Mouse (Mus musculus) cerebellum, postnatal 25 days (tissue): ENCODE measurements around the gene Cwf19l2.
"Not testable (repeated sequence)": the region's sequence is repeated elsewhere in the genome, so short reads cannot be mapped to it uniquely, and the experiment has no call there.

Experiments
- DNase-seq, 2 experiments: peaks; one replicate each; pipeline ENCODE4 v3.0.0; 2021; ENCODE audit warnings: mixed read lengths in 2 of 2

Cwf19l2 gene

DNA sequence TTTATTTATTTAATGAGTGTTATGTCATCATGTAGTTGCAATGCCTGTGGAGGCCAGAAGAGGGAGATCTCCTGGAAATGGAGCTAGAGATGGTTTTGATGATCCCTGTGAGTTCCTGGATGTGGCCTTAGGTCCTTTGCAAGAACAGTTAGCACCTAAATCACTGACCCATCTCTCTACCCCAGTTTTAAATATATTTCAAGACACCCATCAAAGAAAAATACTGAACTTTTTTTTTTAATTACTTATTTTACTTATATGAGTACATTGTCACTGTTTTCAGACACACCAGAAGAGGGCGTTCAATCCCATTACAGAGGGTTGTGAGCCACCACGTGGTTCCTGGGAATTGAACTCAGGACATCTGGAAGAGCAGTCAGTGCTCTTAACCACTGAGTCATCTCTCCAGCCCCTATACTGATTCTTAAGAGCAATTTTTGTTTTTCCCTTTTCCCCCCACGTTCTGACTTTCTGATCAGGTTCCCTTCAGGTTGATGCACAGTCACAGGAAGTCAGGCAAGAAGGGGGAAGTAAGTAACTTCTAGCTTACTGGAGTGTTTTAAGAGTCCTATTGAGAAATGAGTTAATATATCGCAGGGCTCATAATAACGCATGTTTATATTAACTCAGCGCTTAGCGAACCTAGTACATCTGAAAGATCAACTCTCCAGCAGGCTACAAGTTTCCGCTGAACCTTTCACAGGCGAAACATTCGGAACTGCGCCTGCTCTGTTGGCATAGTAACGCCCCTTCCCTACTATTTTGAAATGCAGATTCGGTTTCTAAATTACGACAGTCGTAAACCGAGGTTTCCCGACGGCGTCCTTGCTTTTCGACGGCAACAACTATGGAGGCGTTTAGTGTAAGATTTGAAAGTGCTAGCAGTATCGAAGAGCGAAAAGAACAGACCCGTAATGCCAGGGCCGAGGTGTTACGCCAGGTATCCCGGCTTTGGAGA, at the start of gene Cwf19l2:
Cwf19l2 (plus strand) TSS at position 342 of the 958 bp plus-strand sequence.
- DNase-seq: peak; percentile 70 to 81

DNA sequence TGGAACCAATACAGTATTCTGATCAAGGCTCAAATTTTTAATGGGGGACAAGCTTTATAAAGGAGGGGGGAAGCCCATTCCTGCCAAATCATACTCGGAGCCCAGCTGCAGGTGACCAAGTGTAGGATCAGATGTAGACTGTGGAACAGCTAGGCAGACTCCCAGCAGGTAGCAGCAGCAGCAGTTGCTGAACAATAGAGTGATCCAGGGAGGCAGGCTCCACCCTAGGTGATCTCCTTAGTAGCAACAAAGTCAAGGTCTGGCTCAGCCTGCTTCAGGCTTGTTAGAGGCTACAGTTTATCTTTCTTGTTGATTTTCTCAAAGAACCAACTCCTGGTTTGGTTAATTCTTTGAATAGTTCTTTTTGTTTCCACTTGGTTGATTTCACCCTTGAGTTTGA, 27.1 kb upstream of the Cwf19l2 start:
- DNase-seq: not testable (repeated sequence)

DNA sequence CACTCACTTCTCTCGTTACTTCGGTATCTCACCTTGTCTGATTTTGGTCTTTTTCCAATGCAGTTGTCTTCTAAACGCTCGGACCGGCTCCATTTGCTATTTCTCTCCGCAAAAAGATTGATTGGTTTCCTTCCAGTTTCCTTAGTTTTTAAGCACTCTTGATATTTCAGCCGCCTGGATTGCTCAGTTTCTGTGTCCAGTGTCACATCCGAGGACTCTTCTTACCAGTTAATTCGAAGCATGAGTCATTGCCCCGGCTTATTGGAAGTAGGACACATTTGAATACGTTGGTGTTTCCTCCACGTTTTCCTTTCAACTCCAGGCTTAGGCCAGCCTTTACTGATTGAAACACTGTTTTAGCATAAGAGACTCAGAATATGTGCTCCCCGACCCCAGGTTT, 980 bp downstream of the Cwf19l2 start:
- peak; percentile 12 to 30 for DNase-seq

DNA sequence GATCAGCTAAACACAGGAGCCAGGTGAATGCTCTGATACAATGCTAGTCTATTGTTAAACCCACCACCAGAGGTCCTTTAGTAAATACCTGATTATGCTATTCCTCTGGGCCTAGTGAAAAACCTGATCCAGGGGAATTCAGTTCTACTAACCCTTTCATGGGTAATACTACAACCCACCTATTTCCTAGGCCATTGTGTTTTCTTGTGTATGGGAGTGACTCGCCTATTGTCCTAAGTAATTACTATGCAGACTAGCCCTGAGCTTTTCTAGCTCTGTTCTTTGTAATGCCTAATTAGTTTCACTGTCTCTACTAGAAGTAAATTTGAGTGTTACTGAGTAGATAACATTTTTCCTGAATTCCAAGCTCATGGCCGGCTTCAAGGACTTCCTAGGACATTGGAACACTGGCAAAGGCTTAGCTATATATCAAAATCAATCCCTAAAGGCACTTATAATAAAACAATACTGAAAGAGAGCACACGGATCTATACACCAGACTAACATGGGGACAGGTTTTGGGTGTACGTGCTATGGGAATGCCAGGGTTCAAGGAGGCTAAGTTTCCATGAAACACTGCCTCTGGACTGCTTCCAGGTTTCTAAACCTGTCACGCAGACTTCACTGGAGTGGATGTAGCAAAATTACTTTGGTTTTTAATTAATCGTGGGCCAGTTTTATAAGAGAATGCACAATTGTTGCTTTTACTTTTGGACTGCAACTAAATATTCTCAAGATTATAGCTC, 36.3 kb downstream of the Cwf19l2 start:
- DNase-seq: not testable (repeated sequence)

DNA sequence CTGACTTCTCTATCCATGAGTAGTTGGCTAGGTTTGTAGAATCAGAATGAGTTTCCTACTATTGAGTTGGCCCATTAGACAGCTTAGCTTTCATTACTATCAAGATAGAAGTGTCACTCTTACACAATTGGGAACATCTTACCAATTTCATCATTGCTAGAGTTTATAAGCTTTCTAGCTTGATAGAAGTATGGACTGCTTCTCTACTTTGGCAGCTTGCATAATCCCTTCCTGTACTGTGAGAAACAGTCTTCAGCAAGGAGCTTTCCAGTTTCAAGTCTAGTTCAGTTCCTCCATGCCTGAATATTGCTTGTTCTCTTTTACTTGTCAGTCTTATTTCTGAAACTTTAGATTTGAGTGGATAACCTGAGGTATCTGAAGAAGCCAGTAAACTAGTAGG, 68.5 kb downstream of the Cwf19l2 start:
- no peak for DNase-seq

DNA sequence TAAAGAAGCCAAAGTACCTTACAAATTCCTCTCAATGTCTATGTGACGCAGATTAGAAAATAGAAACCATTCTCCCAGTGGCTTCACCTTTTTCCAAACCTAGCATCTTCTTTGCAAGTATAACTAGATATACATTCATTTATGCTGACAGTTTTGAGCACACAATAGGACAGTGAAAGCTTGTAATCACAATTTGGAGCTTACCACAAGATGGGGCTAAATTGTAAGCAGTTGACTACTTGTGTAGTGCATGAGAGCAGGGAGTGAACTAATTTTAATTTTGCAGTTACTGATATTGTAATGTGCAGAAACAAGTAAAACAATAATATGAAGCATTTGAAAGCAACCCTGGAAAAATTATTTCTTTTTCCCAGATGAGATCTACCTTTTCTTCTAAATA, 115.3 kb downstream of the Cwf19l2 start:
- no peak for DNase-seq

DNA sequence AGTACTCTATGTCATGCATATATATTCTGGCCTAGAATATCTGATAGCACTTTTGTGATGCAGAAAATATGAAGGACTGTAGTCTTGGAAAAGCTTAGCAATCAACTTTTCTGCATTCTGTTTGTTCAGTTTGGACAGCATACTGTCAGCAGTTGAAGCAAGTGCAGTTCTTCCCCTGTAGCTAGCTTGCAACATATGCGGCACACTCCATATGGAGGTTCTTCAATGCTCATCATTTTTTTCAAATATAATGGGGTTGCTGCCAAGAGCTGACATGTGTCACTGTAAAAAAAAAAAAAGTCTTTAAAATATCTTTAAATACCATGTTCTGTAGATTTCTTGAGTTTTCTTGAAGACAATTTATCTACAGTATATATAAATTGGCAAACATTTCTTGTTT, 115.8 kb downstream of the Cwf19l2 start:
- DNase-seq: no peak

DNA sequence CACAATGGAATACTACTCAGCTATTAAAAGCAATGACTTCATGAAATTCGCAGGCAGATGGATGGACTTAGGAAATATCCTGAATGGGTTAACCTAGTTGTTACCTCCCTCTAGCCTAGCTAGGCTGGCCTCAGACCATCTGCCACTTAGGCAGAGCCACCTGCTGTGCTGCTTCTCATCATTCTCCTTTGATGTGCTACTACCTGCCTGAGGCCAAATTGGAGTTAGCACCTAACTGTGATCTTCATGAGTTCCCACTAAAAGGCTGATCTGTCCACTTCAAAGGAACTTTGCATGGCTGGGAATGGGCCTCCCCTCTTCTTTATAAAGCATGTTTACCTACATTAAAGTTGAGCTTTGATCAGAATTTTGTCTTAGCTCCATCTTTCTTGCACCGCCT, 117.6 kb downstream of the Cwf19l2 start:
- no peak for DNase-seq
